In genomic region chr5:140264825-140265575, GRCm38 (mm10) we compare ENCODE assay signal across 9 mouse cellular contexts. TPM values are rescaled to one million over a fixed set of nuclear protein-coding genes. Genes with fewer than 3 reads are reported as not detected.
DNase-seq lines count a peak whose midpoint lies in the region; ATAC-seq lines count a peak whose summit lies in the region.
"Had no signal": no experiment of that assay in that cellular context is flagged by ENCODE, and none has a peak within 500 bp of the region (broad histone marks: within the 10 kb centered on the region; RNA-seq: fewer than 3 reads in every experiment).

No protein-coding gene starts in this region.

- H3K4me3 ChIP-seq in heart, embryonic 16.5 days (ENCODE audit: low read length): no peak overlapping the region
- no peak overlapping the region for H3K4me3 ChIP-seq in limb, embryonic 10.5 days
- no peak overlapping the region for H3K4me3 ChIP-seq in neural tube, embryonic 13.5 days
- H3K4me3 ChIP-seq: lung, embryonic 15.5 days had no signal

- no peaks in the 10 kb centered on the region for H3K9me3 ChIP-seq in heart, embryonic 16.5 days (replicated peaks; ENCODE audit: control insufficient read depth, low read length)
- H3K9me3 ChIP-seq in limb, embryonic 10.5 days (replicated peaks): no peaks in the 10 kb centered on the region
- no peaks in the 10 kb centered on the region for H3K9me3 ChIP-seq in neural tube, embryonic 13.5 days
- H3K9me3 ChIP-seq: lung, embryonic 15.5 days had no signal

- peak; percentile 27 for DNase-seq in 3T3-L1 (ENCODE audit: low read depth, low spot score)
- peak; percentile 47 for DNase-seq in c-Kit-positive CD71-negative TER-119-negative erythroid progenitor cells, embryonic 14.5 days (ENCODE audit: low read depth)
- DNase-seq in limb, embryonic 10.5 days (ENCODE audit: low spot score): no peak
- DNase-seq in ovary, postnatal 36 days (ENCODE audit: low spot score): no peak
- no peak for DNase-seq in right cerebral cortex, postnatal 4 days

- ATAC-seq in heart, embryonic 16.5 days (replicated peaks; ENCODE audit: extremely low read depth, insufficient read depth, low FRiP score): peak; percentile 43; the same call in 1 of the 2 replicates
- 0 out of 2 replicates have a peak, but pooled peaks have one; percentile 14 for ATAC-seq in neural tube, embryonic 13.5 days (ENCODE audit: low read depth)
- ATAC-seq in frontal cortex, adult (ENCODE audit: low TSS enrichment): no peak

- no peak overlapping the region; the same call in 1 of the 2 replicates for H3K4me2 ChIP-seq in heart, embryonic 16.5 days (ENCODE audit: low read depth, low read length)
- H3K4me2 ChIP-seq in neural tube, embryonic 13.5 days: no peak overlapping the region
- H3K4me2 ChIP-seq: lung, embryonic 15.5 days had no signal

- H3K4me1 ChIP-seq in heart, embryonic 16.5 days (ENCODE audit: control insufficient read depth, insufficient read depth, low read length): peaks cover 21% of the 10 kb centered on the region
- H3K4me1 ChIP-seq in limb, embryonic 10.5 days: peaks cover 18% of the 10 kb centered on the region
- peaks cover 33% of the 10 kb centered on the region for H3K4me1 ChIP-seq in neural tube, embryonic 13.5 days (replicated peaks)

- H3K27me3 ChIP-seq in heart, embryonic 16.5 days (ENCODE audit: control insufficient read depth, insufficient read depth, low read length): peaks cover 16% of the 10 kb centered on the region
- no peaks in the 10 kb centered on the region for H3K27me3 ChIP-seq in limb, embryonic 10.5 days (ENCODE audit: low read depth, poor library complexity, severe bottlenecking)
- no peaks in the 10 kb centered on the region for H3K27me3 ChIP-seq in neural tube, embryonic 13.5 days
- H3K27me3 ChIP-seq: lung, embryonic 15.5 days had no signal

- no peak overlapping the region for H3K9ac ChIP-seq in heart, embryonic 16.5 days (ENCODE audit: low read length)
- no peak overlapping the region for H3K9ac ChIP-seq in neural tube, embryonic 13.5 days
- H3K9ac ChIP-seq: lung, embryonic 15.5 days had no signal

- 69% methylated on average over 5 of the region's 5 CpGs for WGBS in heart, embryonic 16.5 days
- 76% methylated on average over 5 of the region's 5 CpGs for WGBS in limb, embryonic 10.5 days
- WGBS in neural tube, embryonic 13.5 days: 76% methylated on average over 5 of the region's 5 CpGs

- H3K36me3 ChIP-seq in heart, embryonic 16.5 days (ENCODE audit: control insufficient read depth, insufficient read depth): 0 out of 2 replicates have a peak, but pooled peaks cover 3% of the 10 kb centered on the region
- peaks cover 36% of the 10 kb centered on the region for H3K36me3 ChIP-seq in limb, embryonic 10.5 days
- peaks cover 13% of the 10 kb centered on the region; the same call in 1 of the 2 replicates for H3K36me3 ChIP-seq in neural tube, embryonic 13.5 days
- H3K36me3 ChIP-seq: lung, embryonic 15.5 days had no signal

- H3K27ac ChIP-seq in heart, embryonic 16.5 days (ENCODE audit: low read length): peak overlapping the region; percentile 68
- peak overlapping the region; percentile 16; the same call in 1 of the 2 replicates for H3K27ac ChIP-seq in limb, embryonic 10.5 days
- peak overlapping the region; percentile 76 for H3K27ac ChIP-seq in neural tube, embryonic 13.5 days (replicated peaks)
- H3K27ac ChIP-seq: lung, embryonic 15.5 days had no signal

RNA-seq across cellular contexts. Expression of gene Mad1l1, which starts 56.4 kb away (rescaled TPM):
- polyA plus RNA-seq in heart, embryonic 16.5 days (2015; fragmentation: Nextera tagmentation; extraction: Ambion mirVana): 26.5 and 27.8 TPM in 2 replicates
- polyA plus RNA-seq in limb, embryonic 10.5 days (2016; fragmentation: Nextera tagmentation; extraction: Ambion mirVana): 68.7 and 68.9 TPM in 2 replicates
- polyA plus RNA-seq in neural tube, embryonic 13.5 days (2015; fragmentation: Nextera tagmentation; extraction: Ambion mirVana): 31.8 and 35.4 TPM in 2 replicates

RNA-seq across cellular contexts. Expression of gene Nudt1, which starts 56.5 kb away (rescaled TPM):
- 27.4 and 28.5 TPM in 2 replicates for polyA plus RNA-seq in heart, embryonic 16.5 days (2015; fragmentation: Nextera tagmentation; extraction: Ambion mirVana)
- polyA plus RNA-seq in limb, embryonic 10.5 days (2016; fragmentation: Nextera tagmentation; extraction: Ambion mirVana): 66.8 and 71.8 TPM in 2 replicates
- polyA plus RNA-seq in neural tube, embryonic 13.5 days (2015; fragmentation: Nextera tagmentation; extraction: Ambion mirVana): 33.5 and 34.3 TPM in 2 replicates

Comparison
In these comparisons a context has a peak if more than half of its experiments do, and no peak if none do; other contexts are left out.
1. DNase-seq: peak in 3T3-L1 (single experiment) and c-Kit-positive CD71-negative TER-119-negative erythroid progenitor cells, embryonic 14.5 days (single experiment); none in limb, embryonic 10.5 days (single experiment), ovary, postnatal 36 days (single experiment) and right cerebral cortex, postnatal 4 days (single experiment).
2. H3K27ac ChIP-seq: peak in every context shown above with its lines; median percentile 76 in neural tube, embryonic 13.5 days; 68 in heart, embryonic 16.5 days; 16 in limb, embryonic 10.5 days.